Mouse (Mus musculus) naive thymus-derived CD4-positive, alpha-beta T cell, adult 2 months (primary cell): ENCODE data around the gene Tssc4.
A peak's percentile ranks its signal among the peaks of the same experiment; 100 is the strongest.

ENCODE experiments used
- DNase-seq: peaks from one replicate; pipeline ENCODE4 v3.0.0-alpha.2; 2011; ENCODE audit warnings: low read depth

Tssc4 gene

DNA sequence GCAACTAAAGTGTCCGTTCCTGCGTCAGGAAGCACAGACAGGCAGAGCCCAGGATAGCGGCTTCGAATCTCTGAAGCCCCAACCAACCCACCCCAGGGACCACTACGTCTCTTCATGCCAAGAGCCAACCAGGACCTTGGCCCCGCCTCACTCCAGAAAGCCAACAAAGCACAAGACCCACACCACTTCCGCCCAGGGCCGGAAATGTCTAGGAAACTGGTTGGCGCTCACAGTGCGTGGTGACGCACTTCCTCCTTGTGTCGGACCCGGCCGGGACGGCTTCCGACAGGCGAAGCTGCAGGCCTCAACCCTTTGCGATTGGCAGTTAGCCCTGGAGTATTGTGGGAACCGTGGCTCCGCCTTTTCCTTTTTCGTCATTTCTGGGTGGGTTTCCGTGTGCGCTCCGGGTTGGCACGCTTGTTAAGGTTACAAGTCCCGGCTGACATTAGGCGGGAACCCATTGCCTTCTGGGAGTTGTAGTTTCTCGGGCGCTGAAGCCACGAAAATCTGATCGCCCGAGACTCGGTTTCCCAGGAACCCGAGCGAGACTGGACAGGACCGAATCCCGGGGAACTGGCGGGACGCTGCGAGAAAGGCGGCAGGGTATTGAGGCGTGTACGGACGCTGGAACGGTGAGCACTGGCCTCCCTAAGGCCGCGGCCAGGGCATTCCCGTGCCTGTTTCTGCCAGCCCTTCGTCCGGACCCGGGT, at the start of gene Tssc4:
Gene Tssc4 (plus strand): TSS at position 368 of the 710 bp plus-strand sequence.
- peak; percentile 99 for DNase-seq

DNA sequence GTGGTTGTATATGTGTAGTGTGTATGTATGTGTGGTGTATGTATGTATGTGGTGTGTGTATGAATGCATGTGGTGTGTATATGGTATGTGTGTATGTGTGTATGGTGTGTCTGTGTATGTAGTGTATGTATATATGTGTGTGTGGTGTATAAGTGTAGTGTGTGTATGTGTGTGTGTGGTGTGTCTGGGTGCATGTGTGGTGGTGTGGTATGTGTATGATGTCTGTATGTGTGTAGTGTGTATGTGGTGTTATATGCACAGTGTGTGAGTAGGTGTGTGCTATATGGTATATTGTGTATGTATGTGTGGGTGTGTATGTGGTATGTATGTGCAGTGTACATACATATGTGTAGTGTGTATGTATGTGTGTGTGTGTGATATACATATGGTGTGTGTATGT, 49.0 kb upstream of the Tssc4 start:
- DNase-seq, result no peak

DNA sequence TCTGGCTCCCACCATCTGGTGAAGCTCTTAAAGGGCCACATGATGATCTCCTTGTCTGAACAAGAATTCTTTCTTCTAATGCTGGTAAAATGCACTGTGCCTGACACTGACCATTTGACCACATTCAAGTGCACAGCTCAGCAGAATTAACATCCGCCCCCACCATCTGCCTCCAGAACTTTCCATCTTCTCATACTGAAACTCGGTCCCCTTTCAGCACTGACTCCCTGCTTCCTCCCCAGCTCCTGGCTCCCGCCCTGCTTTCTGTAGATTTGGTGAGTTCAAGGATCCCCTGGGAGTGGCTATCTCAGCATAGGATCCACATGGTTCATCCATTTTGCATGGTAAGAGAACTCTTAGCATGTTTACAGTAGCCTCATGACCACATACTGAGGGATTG, 48.3 kb upstream of the Tssc4 start:
- no peak for DNase-seq

DNA sequence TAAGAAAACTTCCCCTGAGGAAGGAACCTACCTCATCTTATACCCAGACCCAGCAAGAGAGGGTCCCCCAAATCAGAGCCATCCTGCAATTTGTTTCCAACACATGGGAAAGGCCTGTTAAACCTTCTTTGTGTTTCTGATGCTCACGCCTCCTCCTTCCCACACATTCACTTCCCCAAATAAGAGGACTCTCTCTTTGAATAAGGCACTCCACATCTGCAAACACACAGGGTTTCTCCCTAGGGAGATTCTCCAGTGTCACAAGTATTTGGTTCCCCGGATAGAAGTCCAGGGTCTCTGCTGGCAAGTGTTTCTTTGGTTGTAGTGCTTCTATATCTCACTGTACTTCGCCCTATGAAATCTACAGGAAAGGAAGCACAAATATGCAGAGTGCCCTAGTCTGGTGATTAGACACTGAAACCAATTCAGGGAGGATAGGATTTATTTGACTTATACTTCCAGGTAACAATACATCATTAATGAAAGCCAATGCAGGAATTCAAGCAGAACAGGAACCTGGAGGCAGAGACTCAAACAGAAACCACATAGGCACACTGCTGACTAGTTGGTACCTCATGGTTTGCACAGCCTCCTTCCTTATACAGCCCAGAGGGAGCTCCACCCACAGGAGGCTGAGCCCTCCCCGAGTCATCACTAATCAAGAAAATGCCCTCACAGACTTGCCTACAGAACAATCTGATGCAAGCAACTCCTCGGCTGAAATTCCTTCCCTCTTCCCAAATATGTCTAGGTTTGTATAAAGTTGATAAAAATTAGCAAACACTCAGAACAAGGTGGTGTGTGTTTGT, 47.5 kb upstream of the Tssc4 start:
- DNase-seq, result no peak

DNA sequence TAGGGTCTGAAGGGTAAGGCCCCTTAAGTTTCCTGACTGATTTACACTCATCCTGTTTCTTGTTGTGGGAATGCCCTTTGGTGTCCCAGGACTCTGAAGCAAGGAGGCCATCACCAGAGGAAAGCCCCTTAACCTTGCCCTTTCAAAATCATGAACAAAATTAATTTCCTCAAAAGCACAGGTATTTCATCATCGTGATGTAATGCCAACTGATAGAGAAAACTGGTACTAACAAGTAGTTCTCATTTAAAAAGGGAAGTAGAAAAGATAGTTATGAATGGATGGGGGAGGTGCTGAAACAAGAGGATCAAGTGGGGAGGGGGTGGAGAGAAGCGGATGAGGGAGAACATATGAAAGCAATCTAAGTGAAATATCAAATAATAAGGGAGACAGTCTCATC, 45.5 kb upstream of the Tssc4 start:
- DNase-seq, result no peak

DNA sequence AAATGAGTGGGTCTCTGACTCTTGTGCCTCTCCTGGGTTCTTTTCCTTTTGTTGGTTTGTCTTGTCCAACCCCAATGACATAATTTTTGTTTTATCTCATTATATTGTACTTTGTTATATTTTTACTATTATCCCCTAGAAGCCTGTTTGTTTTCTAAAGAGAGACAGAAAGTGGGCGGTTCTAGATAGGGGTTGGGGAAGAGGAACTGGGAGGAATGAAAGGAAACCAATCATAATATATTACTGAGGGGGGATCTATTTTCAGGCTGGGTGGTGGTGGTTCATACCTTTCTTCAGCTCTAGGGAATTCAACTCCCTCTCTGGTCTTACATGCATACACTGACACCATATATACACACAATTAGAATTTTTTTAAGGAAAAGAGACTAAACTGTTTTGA, 44.8 kb upstream of the Tssc4 start:
- no peak for DNase-seq

DNA sequence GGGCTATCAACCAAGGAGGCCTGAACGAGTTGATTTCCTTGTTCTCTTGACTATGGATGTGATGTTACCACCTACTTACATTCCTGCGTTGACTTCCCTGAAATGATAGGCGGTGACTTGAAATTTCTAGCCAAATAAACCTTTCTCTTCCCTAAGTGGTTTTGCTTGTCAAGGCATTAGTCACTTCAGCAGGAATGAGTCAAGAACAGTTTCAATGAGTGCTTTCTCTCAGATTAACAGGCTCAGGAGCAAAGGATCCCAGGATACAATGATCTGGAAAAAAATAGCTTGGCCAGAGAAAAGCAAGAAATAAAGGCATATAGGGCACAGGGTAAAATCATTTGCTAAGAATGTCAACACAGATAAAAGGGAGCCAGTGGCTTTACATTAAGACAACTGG, 43.6 kb upstream of the Tssc4 start:
- DNase-seq, result no peak

DNA sequence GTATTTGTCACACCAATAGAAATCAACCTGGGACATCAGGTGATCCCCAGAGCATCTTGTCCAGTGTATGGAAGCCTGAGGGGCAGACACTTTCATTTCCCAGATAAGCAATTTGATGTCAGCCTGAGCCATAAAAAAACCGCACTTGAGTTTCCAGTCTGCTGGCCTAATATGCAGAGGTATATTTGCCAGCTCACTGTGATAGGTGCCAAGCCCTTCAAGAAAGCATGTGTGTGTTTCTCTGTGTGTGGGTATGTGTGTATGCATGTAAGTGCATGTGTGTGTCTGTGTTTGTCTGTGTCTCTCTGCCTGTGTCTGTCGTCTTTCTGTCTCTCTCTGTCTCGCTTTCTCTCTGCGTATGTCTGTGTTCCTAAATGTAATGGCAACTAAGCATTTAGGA, 41.9 kb upstream of the Tssc4 start:
- DNase-seq, result no peak

DNA sequence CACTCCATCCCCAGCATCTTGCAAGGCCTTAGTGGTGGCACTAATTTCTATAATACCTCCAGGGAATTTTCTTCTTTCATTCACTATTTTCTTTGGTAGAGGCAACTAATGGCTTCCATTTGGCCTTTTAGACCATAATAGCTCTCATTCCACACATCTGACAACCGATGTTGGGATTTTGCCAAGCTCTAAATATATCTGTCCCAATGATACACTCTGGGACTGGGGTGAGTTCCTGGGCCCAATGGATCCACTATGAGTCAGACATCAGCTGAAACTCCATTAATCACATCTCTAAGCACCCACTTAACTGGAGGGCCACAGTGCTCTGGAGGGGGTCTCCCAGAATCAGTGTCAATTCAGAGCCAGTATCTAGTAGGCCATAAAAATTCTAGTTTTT, 37.2 kb upstream of the Tssc4 start:
- DNase-seq, result no peak

DNA sequence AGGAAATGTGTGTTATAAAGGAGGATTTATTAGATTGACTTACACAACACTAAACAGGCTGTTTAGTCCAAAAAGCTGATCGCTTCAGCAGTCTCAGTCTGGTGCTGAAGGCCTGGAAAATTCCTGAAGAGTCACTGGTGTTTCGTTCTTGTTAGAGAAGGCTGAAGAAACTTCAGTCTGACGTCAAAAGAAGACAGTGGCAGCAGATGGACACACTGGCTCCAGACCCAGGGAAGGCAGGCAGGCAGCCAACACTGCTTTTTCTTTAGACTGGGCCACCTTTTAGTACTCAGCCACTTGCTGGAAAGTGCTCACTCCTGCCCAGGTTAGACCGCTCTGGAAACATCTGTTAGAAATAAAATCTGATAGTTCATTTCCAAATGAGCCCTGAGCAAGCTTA, 35.5 kb upstream of the Tssc4 start:
- no peak for DNase-seq

DNA sequence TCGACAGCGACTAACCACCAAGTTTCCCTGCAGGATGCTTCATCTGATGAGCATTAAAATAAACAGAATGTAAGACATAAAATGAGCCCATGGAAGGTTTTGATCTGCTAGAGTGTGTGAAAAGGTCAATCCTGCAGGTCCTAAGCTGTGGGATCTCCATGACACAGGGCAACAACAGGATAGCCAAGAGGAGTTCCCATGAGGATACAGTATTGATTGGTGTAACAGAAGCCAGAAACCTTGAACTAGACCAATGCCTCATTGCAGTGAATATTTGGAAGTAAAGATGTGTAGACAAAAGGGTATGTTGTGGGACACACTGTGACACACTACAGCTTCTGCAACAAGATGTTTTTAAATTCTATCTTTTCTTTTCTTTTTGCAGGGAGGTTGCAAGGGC, 34.9 kb upstream of the Tssc4 start:
- DNase-seq, result no peak

DNA sequence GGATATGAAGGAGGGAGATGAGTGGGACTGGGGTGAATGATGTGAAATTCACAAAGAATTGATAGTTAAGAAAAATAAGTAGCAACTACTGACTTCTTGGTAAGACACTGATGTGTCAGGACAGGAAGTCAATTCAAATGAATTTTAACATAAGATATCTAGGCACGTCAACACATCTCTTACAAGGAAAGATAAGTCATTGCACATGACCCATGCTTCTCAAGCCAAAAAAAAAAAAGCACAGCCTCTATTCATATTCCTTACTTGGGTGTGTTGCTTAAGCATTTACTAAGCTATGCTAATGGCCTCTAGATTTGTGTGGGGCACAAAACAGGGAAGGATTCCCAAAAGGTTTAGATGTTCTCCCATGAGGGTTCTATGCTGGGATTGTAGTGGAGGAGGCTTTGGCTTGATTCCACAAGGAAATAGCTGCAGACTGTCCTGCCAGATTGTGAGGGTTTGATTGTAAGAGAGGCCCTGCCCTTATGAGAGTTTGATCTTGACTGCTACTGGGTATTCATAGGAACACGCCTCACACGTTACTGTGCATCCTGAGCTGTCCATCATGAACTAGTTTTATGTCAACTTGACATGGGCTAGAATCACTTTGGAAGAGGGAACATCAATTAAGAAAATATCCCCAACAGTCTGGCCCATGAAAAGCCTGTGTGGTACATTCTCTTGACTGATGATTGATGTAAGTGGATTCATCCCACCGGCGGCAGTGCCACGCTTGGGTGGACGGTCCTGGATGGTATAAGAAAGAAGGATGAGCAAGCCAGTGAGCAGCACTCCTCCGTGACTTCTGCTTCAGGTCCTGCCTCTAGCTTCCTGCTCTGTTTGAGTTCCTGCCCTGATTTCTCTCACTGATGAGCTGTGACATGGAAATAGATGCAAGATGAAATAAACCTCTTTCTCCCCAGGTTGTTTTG, 34.3 kb upstream of the Tssc4 start:
- DNase-seq, result no peak

DNA sequence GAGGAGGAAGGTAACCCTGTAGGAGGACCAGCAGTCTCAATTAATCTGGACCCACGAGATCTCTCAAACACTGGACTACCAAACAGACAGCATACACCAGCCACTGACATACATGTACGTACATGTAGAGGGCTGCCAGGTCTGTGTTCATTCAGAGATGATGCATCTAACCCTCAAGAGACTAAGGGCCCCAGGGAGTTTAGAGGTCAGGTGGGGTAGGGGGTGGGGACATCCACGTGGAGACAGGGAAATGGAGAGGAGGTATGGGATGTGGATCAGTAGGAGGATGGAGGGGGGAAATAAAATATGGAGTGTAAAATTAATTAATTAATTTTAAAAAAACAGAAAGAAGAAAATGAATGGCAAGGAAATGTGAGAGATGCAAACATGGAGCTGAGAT, 32.3 kb upstream of the Tssc4 start:
- no peak for DNase-seq

DNA sequence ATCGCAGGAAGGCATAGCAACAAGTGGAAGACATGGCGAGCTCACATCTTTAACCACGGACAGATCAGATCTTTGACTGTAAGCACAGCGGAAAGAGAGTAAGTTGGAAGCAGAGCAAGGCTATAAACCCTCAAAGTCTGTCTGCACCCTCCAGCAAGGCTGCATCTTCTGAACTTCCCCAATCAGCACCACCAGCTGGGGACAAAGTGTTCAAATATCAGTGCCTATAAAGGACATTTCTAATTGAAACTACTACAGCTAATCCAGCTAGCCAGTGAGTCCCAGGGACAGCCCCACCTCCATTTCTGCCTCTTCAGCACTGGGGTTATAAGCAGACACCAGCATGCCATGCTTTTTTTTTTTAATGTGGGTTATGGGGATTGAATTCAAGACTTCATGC, 31.7 kb upstream of the Tssc4 start:
- DNase-seq, result no peak

DNA sequence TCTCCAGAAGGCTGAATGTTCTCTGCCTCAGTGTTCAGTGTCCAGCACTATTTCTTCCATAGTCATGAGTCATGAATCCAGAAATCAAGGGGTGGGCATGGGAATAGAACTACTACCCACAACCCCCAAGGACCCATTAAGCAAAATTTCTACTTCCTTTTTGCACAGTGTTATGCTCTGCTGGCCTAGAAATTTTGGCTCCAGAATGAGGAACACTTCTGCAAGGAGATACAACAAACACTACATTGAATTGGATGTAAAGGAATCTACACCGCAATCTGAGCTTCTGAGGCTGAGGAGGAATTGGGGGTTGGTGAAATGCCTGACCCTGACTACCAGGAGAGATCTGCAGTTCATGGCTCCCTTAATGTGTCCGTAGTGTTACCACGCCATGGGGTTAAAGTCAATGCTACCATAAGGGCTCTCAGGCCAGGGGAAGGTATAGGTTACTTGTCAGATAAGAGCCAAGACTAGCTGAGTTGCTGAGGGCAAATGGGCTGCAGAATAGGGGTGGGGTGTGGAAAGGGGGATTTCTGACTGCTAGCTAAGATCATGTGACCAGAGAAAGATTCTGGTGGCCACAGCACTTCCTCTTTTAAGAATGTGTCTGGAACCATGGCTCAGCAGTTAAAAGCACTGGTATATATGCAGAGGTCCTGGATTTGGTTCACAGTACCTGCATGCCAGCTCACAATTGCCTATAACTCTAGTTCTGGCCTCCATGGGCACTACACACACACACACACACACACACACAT, 30.7 kb upstream of the Tssc4 start:
- no peak for DNase-seq

DNA sequence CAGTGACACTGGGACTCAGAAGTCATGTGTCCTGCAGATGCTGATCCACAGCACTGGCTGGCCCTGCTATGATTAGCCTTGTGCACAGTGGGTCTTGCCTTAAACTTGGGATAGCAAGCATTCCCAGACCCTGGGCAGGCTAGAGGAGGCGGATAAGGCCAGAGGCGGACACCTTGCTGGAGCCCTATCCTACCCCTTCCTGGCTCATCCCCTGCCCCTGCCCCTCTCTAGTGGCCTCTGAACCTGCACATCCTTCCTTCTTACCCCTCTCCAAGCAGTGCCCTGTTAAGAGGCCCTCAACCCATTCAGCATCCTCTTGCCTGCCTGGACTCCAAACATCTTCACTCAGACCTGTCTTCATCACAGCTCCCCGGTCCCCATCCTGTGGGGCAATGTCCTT, 28.5 kb upstream of the Tssc4 start:
- DNase-seq, result no peak

DNA sequence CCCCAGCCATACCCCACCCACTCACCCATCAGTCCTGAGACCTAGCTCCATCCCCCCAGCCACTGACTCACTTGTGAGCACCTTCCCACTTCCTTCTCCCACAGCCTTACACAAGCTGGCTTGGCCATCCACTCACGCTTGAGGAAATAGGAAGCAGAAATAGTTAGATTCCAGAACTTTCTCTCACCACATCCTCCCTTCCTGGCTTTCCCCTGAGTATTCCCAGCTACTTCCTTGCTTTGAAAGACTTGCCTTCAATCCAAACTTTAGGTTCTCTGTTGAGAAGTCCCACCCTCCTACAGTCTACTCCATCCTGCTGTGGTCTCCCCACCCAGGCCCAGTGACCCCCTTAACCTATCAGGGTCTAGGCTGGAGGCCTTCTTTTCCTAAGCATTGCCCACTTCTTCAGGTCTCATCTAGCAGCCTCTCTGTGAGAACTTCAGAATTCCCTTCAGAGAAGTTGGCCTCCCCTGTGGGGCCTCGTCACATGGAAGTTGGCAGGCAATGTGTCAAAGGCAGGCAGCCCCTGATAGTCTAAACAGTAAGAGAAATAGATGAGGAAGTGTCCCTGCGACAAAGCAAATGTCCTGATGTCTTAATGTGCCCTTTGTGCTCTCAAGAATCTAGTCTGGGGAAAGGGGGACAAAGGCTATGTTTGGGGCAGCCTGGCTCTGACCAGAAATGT, 27.8 kb upstream of the Tssc4 start:
- no peak for DNase-seq

DNA sequence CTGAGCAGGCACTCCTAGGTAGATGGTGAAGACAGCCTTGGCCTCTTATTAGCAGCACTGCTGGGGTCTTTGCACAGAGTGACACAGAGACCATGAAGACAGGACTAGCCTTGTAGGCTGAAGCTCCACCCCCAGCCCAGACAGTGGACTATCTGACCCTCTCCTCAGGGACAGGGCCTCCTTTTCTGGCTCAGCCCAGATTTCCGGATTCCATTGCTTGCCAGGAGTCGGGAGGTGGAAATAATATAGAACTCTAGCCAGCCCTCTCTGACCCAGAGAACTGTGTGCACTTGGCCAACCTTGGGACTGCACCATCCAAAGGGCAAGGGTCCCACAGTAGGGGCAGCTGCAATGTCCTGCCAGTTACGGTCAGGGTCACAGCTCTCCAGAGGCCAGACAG, 27.0 kb upstream of the Tssc4 start:
- no peak for DNase-seq

DNA sequence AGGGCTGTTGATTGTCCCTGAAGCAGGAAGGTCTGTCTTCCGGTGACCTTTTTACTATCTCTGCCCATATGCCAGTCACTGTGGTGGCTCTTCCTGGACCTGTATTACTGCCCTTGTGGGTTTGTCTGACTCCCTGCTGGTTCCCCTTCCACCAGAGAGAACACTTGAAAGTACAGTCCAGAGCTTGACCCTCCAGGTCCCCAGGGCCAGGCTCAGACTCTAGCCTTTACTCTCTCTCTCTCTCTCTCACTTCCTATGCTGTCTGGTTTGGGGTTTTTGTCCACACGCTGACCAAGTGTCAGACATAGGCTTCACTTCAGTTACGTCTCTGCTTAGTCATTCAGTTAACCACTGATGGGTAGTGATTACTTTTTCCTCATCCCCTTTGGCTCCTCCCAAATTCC, 26.1 kb upstream of the Tssc4 start:
- DNase-seq, result no peak

DNA sequence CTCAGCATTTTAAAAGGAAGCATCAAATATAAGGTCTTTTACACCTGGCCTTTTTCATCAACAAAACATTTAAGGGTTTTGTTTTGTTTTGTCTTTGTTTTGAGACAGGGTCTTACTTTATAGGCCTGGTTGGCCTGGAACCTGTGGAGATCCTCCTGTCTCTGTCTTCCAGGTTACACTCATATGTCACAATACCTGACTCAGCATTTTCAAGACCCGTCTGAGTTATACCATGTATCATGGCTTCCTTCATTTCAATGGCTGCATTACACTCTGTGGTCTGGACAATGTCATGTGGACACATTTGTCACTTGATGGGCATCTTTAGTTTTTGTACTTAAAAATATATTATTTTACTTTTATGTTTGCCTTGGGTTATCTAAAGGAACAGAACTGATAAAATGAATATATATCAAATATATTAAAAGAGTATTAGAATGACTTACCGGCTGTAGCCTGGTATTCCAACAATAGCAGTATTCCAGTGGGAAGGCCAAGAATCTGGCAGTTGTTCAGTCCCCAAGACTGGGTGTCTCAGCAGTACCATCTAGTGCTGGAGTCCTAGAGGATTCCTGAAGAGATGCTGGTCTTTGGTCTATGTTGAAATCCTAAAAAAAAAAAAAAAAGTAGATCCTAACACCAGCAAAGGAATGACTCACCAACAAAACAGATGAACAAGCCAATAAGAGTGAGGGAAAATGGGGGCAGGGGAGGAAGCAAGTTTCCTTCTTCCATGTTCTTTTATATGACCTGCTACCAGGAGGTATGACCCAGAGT, 24.8 kb upstream of the Tssc4 start:
- DNase-seq, result no peak

DNA sequence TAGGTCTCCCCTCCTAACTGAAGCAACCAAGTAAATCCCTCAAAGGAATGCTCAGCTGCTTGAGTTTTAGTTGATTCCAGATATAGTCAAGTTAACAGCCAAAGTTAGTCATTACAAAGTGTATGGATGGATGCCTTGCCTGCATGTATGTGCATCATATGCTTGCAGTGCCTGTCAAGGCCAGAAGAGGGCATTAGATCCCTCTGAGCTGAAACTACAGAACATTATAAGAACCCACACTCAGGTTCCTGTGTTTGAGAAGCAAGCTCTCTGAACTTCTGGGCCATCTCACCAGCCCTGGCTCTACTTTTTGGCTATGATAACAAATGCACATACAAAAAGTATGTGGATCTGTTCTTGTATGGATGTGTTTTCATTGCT, 24.2 kb upstream of the Tssc4 start:
- DNase-seq, result no peak
